Mouse (Mus musculus) heart, adult 10 weeks (tissue): ENCODE data around the gene Usp9y. TPM values are rescaled to one million over a fixed set of nuclear protein-coding genes. Genes with fewer than 3 reads are reported as not detected.

ENCODE experiments used
- polyA plus RNA-seq: library from polyadenylated mRNA; stranded (reverse); fragments of 350-450 nt; fragmentation: Illumina TruSeq; extraction: RNeasy Lipid Tissue Mini Kit (QIAGEN cat#74804); gene quantifications from one replicate; pipeline ENCODE4 v1.2.3, GENCODE M21; 2014; ENCODE audit warnings: low read depth, low replicate concordance

Usp9y gene
- not detected for polyA plus RNA-seq

DNA sequence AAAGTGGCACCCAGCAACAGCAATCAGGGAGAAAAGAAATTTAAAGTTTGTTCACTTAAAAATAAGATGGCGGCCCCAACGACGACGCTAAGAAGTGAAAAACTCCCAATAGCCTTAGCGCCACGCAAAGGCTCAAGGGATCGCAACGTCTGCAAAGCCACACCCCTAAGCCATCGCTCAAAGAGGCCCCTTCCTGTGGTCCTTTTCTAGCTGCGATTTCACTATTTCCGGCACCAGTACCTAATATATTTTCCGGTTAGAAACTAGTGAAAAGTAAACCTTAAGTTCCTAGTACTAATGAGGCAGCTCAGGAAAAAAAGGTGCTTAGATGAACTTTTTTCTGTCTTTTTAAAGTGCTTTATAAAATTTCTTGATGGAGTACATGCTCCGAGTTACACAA is at the start of gene Usp9y:
Gene Usp9y, minus strand, starts transcription at position 101 of the 400 bp plus-strand sequence.

DNA sequence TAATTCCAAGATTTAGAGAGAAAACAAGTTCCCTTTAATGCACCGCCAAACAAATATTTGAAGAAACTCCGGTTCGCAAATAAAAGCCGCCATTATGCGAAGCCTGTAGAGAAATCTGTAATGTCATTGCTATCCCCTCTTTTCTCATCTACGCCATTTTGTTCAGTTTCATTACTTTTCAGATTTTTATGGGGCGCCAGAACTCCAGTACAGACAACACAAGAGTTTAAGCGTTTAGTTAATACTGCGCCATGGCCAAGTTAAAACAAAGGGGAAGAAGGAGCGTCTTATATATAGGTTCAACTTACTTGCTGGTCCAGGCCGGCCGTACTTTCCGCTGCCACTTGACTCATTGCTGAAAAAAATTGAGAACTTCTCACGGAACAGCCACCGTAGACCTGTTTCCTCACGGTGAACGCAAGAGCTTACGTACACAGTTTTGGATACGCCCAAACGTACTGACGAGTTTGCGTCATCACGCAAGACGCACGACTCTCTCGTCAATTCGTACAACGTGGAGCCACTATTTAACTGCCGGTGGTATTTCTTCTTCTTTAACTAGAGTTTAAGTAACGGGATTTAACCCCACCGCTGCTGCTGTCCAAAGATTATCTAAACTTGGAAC is 173.3 kb downstream of the Usp9y start, which contains the start of gene Ddx3y:
Gene Ddx3y, minus strand, starts transcription at position 459 of the 625 bp plus-strand sequence.

Other genes starting within 250 kb of the Usp9y start
- not detected for gene Uty, start 214.0 kb downstream of the Usp9y start, polyA plus RNA-seq
- not detected for gene Ddx3y, start 173.2 kb downstream of the Usp9y start, polyA plus RNA-seq